Mouse (Mus musculus) limb, embryonic 15.5 days (tissue): ENCODE measurements around the gene Nfkbie. TPM values are rescaled to one million over a fixed set of nuclear protein-coding genes. Genes with fewer than 3 reads are reported as not detected.

Source experiments
- ATAC-seq: fragments of 200-750 bp; cut with Nextera tagmentation; 2 replicates; pipeline ENCODE4 v1.8.0; 2017; ENCODE audit warnings: low read depth, moderate TSS enrichment; ENCODE audit not compliant: insufficient number of reproducible peaks, low FRiP score, low TSS enrichment
- H3K27ac ChIP-seq: fragments of 300-500 bp; sonication (generic); 2 replicates; pipeline ENCODE4 v1.5.1; 2015; ENCODE audit warnings: moderate library complexity, mild to moderate bottlenecking, inconsistent platforms
- H3K27me3 ChIP-seq: fragments of 300-500 bp; sonication (generic); 2 replicates; pipeline ENCODE4 v1.6.1; 2015; ENCODE audit warnings: inconsistent platforms
- H3K36me3 ChIP-seq: fragments of 300-500 bp; sonication (generic); 2 replicates; pipeline ENCODE4 v1.6.1; 2015; ENCODE audit warnings: inconsistent platforms
- H3K4me1 ChIP-seq: fragments of 300-500 bp; sonication (generic); 2 replicates; pipeline ENCODE4 v1.6.1; 2015; ENCODE audit warnings: inconsistent platforms
- H3K4me2 ChIP-seq: fragments of 300-500 bp; sonication (generic); 2 replicates; pipeline ENCODE4 v1.6.1; 2015; ENCODE audit warnings: mild to moderate bottlenecking, inconsistent platforms
- H3K4me3 ChIP-seq: fragments of 300-500 bp; sonication (generic); 2 replicates; pipeline ENCODE4 v1.5.1; 2015; ENCODE audit warnings: mild to moderate bottlenecking, inconsistent platforms
- H3K9ac ChIP-seq: fragments of 300-500 bp; sonication (generic); 2 replicates; pipeline ENCODE4 v1.6.1; 2015; ENCODE audit warnings: inconsistent platforms
- H3K9me3 ChIP-seq: fragments of 300-500 bp; sonication (generic); 2 replicates; pipeline ENCODE4 v1.6.1; 2016; ENCODE audit warnings: inconsistent platforms
- WGBS: fragments of 180-500 bp; shearing (Covaris S2); methylation state at CpG from one replicate; pipeline ENCODE4 v1.1.7; 2015; 5-methylcytosine and 5-hydroxymethylcytosine counted together
- polyA plus RNA-seq: library from polyadenylated mRNA; unstranded; fragments of >200 nt; fragmentation: Nextera tagmentation; extraction: Ambion mirVana; gene quantifications from 2 replicates; pipeline ENCODE4 v1.2.1, GENCODE M21; 2015

Nfkbie gene
- polyA plus RNA-seq, 1 experiment from 2014 or later, result 6.1 TPM

GRCm38 (mm10) chr17:45606992-45607879 is 51.7 kb downstream of the Nfkbie start:
- H3K4me1 ChIP-seq, result no peaks in the 10 kb centered on the region
- no peak for ATAC-seq
- WGBS, result 64% methylated on average over 15 of the region's 15 CpGs

DNA sequence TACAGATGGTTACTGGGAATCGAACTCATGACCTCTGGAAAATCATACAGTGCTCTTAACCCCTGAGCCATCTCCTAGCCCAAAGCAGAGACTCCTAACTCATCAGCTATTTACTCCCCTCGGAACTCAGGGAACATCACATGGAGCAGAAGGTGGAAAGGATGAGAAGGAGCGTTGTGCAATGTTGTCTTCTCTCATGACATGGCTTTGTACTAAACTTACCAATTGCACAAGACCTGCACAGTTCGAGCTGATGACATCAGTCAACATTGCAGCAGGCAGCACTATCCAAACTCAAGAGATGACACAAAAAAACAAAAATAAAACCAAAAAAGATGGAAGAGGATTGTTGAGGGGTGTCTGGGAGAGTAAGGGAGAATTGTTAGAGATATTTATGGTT is 52.9 kb downstream of the Nfkbie start:
- H3K36me3 ChIP-seq, result no peaks in the 10 kb centered on the region
- H3K27ac ChIP-seq, result no peak overlapping the region
- no peaks in the 10 kb centered on the region for H3K27me3 ChIP-seq
- ATAC-seq, result no peak
- no peak overlapping the region for H3K4me2 ChIP-seq
- H3K4me1 ChIP-seq, result no peaks in the 10 kb centered on the region
- no peak overlapping the region for H3K4me3 ChIP-seq
- no peaks in the 10 kb centered on the region for H3K9me3 ChIP-seq
- 82% methylated on average over 4 of the region's 4 CpGs for WGBS
- H3K9ac ChIP-seq, result no peak overlapping the region

More at GRCm38 (mm10) chr17:45606992-45607879, 51.7 kb downstream of the Nfkbie start:
- no peaks in the 10 kb centered on the region for H3K36me3 ChIP-seq
- H3K27me3 ChIP-seq, result peaks cover 2% of the 10 kb centered on the region; the same call in 1 of the 2 replicates
- no peak overlapping the region for H3K27ac ChIP-seq
- H3K4me2 ChIP-seq, result no peak overlapping the region
- H3K9ac ChIP-seq, result no peak overlapping the region
- no peaks in the 10 kb centered on the region for H3K9me3 ChIP-seq
- H3K4me3 ChIP-seq, result no peak overlapping the region

GRCm38 (mm10) chr17:45610144-45610866 is 54.8 kb downstream of the Nfkbie start:
- no peaks in the 10 kb centered on the region for H3K27me3 ChIP-seq
- H3K4me1 ChIP-seq, result no peaks in the 10 kb centered on the region
- no peak overlapping the region for H3K4me3 ChIP-seq
- H3K36me3 ChIP-seq, result no peaks in the 10 kb centered on the region
- H3K27ac ChIP-seq, result peak overlapping the region; percentile 61; the same call in 1 of the 2 replicates
- H3K9ac ChIP-seq, result no peak overlapping the region
- H3K9me3 ChIP-seq, result no peaks in the 10 kb centered on the region
- ATAC-seq, result no peak
- 35% methylated on average over 5 of the region's 5 CpGs for WGBS
- H3K4me2 ChIP-seq, result no peak overlapping the region

- H3K27me3 ChIP-seq, result no peaks in the 10 kb centered on the region
- H3K27ac ChIP-seq, result no peak overlapping the region
- H3K36me3 ChIP-seq, result no peaks in the 10 kb centered on the region
- H3K4me3 ChIP-seq, result no peak overlapping the region
- WGBS, result 64% methylated on average over 8 of the region's 8 CpGs
- H3K9me3 ChIP-seq, result no peaks in the 10 kb centered on the region
- H3K9ac ChIP-seq, result no peak overlapping the region
- H3K4me2 ChIP-seq, result no peak overlapping the region
- ATAC-seq, result no peak
- no peaks in the 10 kb centered on the region for H3K4me1 ChIP-seq
Measured at GRCm38 (mm10) chr17:45612008-45612407, 56.5 kb downstream of the Nfkbie start.

Other genes with a start within 250 kb of the Nfkbie start
- 61.1 and 61.7 TPM in 2 replicates for gene Cdc5l, start 122.0 kb upstream of the Nfkbie start, polyA plus RNA-seq
- gene Spats1, start 80.3 kb upstream of the Nfkbie start, polyA plus RNA-seq, result 0.21 and 0.22 TPM in 2 replicates
- 14.7 and 16.5 TPM in 2 replicates for gene Aars2, start 48.9 kb upstream of the Nfkbie start, polyA plus RNA-seq
- 0.17 and 0.19 TPM in 2 replicates for gene Tcte1, start 32.3 kb upstream of the Nfkbie start, polyA plus RNA-seq
- 2.9 and 4.7 TPM in 2 replicates for gene Tmem151b, start 6.0 kb upstream of the Nfkbie start, polyA plus RNA-seq
- 139 and 142 TPM in 2 replicates for gene Slc35b2, start 8.2 kb downstream of the Nfkbie start, polyA plus RNA-seq
- gene Hsp90ab1, start 17.6 kb downstream of the Nfkbie start, polyA plus RNA-seq, result 1,467 and 1,497 TPM in 2 replicates
- 120 and 140 TPM in 2 replicates for gene Slc29a1, start 43.9 kb downstream of the Nfkbie start, polyA plus RNA-seq
- gene Mymx, start 46.4 kb downstream of the Nfkbie start, polyA plus RNA-seq, result 22.9 and 39.7 TPM in 2 replicates
- 0.21 and 0.37 TPM in 2 replicates for gene Capn11, start 103.6 kb downstream of the Nfkbie start, polyA plus RNA-seq
- gene Mrpl14, start 130.6 kb downstream of the Nfkbie start, polyA plus RNA-seq, result 142 and 143 TPM in 2 replicates
- 38.1 and 39.2 TPM in 2 replicates for gene Tmem63b, start 131.2 kb downstream of the Nfkbie start, polyA plus RNA-seq
- 0.63 TPM in 1 of 2 replicates, not detected in the other for gene 1600014C23Rik, start 178.1 kb downstream of the Nfkbie start, polyA plus RNA-seq